Mouse (Mus musculus): ENCODE data around the gene Pdzd7. TPM values are rescaled to one million over a fixed set of nuclear protein-coding genes. Genes with fewer than 3 reads are reported as not detected.

Gene Pdzd7
- polyA plus RNA-seq, 1 experiment from 2014 or later: 0.33 TPM

DNA sequence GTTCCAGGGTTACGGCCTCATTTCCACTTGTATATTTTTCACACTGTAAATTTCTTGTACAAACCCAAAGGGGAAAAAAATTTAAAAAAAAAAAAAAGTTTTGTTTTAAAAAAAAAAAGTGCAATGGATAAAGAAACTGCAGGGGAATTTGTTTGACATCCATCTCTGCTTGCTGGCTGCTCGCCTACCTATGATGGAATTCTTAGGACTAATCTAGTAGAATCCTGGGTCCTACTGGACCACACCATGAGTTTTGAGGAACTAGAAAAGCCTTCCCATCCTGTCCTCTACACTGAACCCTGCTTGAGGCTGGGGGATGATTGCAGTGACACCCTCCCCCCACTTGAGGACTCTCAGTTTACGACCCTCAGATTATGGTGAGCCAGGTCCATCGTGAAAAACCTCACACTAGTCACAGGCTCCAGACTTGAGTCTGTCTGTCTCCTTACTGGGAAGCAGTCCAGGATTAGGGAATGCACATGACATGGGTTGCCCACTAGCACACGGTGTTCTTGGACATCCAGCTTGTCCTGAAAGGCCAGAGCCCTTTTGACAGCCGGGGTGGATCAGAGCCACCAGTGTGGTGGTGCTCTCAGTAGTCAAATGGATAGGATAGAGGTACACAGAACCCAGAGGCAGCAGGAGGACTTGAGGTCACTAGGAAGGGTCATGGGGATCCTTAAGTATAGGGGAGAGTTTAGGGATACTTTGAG, 18.4 kb downstream of the Pdzd7 start:
- Histone ChIP-seq H3K4me1 (replicated peaks; ENCODE audit: control insufficient read depth, insufficient read depth) (peaks cover 10% of the 10 kb centered on the region), H3K4me3 (ENCODE audit: low read depth, low read length) (no peak overlapping the region), H3K36me3 (ENCODE audit: control insufficient read depth, insufficient read depth, low read length) (peaks cover 28% of the 10 kb centered on the region), H3K9ac (ENCODE audit: low read length) (no peak overlapping the region), H3K27ac (replicated peaks) (peak overlapping the region; percentile 13; the same call in 1 of the 2 replicates), H3K4me2 (replicated peaks; ENCODE audit: low read depth) (no peak overlapping the region), H3K9me3 (ENCODE audit: control insufficient read depth, low read length) (no peaks in the 10 kb centered on the region), H3K27me3 (ENCODE audit: control insufficient read depth, insufficient read depth, low read length) (no peaks in the 10 kb centered on the region)
- TF ChIP-seq EP300 (optimal IDR thresholded peaks at IDR 0.05) (no peak), CTCF (IDR thresholded peaks at IDR 0.05; ENCODE audit: low read depth) (no peak)
- ATAC-seq (ENCODE audit: low FRiP score, low TSS enrichment): no peak
- no peak for DNase-seq (ENCODE audit: low spot score)
- WGBS: 58% methylated on average over 6 of the region's 6 CpGs

DNA sequence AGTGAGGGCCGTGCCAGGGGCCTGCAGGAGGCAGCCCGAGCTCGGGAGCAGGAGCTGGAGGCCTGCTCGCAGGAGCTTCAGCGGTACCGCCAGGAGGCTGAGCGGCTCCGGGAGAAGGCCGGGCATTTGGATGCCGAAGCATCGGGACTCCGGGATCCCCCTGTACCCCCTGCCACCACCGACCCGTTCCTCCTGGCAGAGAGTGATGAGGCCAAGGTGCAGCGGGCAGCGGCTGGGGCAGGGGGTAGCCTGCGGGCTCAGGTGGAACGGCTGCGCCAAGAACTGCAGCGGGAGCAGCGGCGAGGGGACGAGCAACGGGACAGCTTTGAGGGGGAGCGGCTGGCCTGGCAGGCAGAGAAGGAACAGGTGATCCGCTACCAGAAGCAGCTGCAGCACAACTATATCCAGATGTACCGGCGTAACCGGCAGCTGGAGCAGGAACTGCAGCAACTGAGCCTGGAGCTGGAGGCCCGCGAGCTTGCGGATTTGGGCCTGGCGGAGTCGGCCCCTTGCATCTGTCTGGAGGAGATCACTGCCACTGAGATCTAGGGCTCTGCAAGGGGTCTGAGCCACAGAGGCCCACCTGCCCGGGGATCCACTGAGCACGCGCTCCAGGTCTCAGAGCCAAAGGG, 19.5 kb downstream of the Pdzd7 start:
- ATAC-seq (ENCODE audit: low FRiP score, low TSS enrichment) (no peak), DNase-seq (ENCODE audit: low spot score) (no peak)
- Histone ChIP-seq H3K4me2 (replicated peaks; ENCODE audit: low read depth) (no peak overlapping the region), H3K9ac (ENCODE audit: low read length) (no peak overlapping the region), H3K9me3 (ENCODE audit: control insufficient read depth, low read length) (no peaks in the 10 kb centered on the region), H3K4me3 (ENCODE audit: low read depth, low read length) (no peak overlapping the region), H3K27me3 (ENCODE audit: control insufficient read depth, insufficient read depth, low read length) (no peaks in the 10 kb centered on the region), H3K36me3 (ENCODE audit: control insufficient read depth, insufficient read depth, low read length) (peaks cover 28% of the 10 kb centered on the region), H3K27ac (replicated peaks) (no peak overlapping the region; the same call in 1 of the 2 replicates), H3K4me1 (replicated peaks; ENCODE audit: control insufficient read depth, insufficient read depth) (peaks cover 6% of the 10 kb centered on the region)
- 87% methylated on average over 37 of the region's 37 CpGs for WGBS
- TF ChIP-seq EP300 (optimal IDR thresholded peaks at IDR 0.05): no peak
- TF ChIP-seq CTCF (IDR thresholded peaks at IDR 0.05; ENCODE audit: low read depth): no peak

GRCm38 (mm10) chr19:45024775-45025174, 20.7 kb downstream of the Pdzd7 start:
- 83% methylated on average over 20 of the region's 20 CpGs for WGBS
- Histone ChIP-seq H3K9ac (ENCODE audit: low read length) (no peak overlapping the region), H3K9me3 (ENCODE audit: control insufficient read depth, low read length) (no peaks in the 10 kb centered on the region), H3K4me1 (replicated peaks; ENCODE audit: control insufficient read depth, insufficient read depth) (peaks cover 2% of the 10 kb centered on the region; the same call in 1 of the 2 replicates), H3K27ac (replicated peaks) (no peak overlapping the region), H3K4me3 (ENCODE audit: low read depth, low read length) (no peak overlapping the region), H3K36me3 (ENCODE audit: control insufficient read depth, insufficient read depth, low read length) (peaks cover 28% of the 10 kb centered on the region), H3K27me3 (ENCODE audit: control insufficient read depth, insufficient read depth, low read length) (no peaks in the 10 kb centered on the region), H3K4me2 (replicated peaks; ENCODE audit: low read depth) (no peak overlapping the region)
- ATAC-seq (ENCODE audit: low FRiP score, low TSS enrichment) (no peak), DNase-seq (ENCODE audit: low spot score) (no peak)
- TF ChIP-seq CTCF (IDR thresholded peaks at IDR 0.05; ENCODE audit: low read depth) (no peak), EP300 (optimal IDR thresholded peaks at IDR 0.05) (no peak)

DNA sequence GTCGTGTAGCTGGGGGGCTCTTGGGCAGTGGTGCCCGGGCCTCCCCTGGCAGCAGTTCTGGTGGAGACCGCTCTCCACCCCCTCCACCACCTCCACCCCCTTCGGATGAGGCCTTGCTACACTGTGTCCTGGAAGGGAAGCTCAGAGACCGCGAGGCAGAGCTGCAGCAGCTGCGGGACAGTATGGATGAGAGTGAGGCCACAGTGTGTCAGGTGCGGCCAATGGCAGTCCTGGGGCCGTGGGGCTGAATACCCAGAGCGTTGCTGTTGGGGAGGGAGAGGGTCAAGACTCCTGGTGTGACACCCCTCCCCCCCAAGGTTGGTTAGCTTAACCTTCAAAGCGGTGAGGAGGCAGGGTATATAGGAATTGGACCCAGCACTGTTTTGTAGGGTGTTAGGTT, 21.5 kb downstream of the Pdzd7 start:
- TF ChIP-seq EP300 (optimal IDR thresholded peaks at IDR 0.05) (no peak), CTCF (IDR thresholded peaks at IDR 0.05; ENCODE audit: low read depth) (no peak)
- H3K9me3 ChIP-seq (ENCODE audit: control insufficient read depth, low read length): no peaks in the 10 kb centered on the region
- no peak overlapping the region for H3K4me2 ChIP-seq (replicated peaks; ENCODE audit: low read depth)
- DNase-seq (ENCODE audit: low spot score) (no peak), ATAC-seq (ENCODE audit: low FRiP score, low TSS enrichment) (no peak)
- H3K27ac ChIP-seq (replicated peaks): no peak overlapping the region
- H3K4me1 ChIP-seq (replicated peaks; ENCODE audit: control insufficient read depth, insufficient read depth): peaks cover 2% of the 10 kb centered on the region; the same call in 1 of the 2 replicates
- no peak overlapping the region for H3K9ac ChIP-seq (ENCODE audit: low read length)
- H3K27me3 ChIP-seq (ENCODE audit: control insufficient read depth, insufficient read depth, low read length): no peaks in the 10 kb centered on the region
- WGBS: 78% methylated on average over 11 of the region's 11 CpGs
- H3K36me3 ChIP-seq (ENCODE audit: control insufficient read depth, insufficient read depth, low read length): peaks cover 28% of the 10 kb centered on the region
- no peak overlapping the region for H3K4me3 ChIP-seq (ENCODE audit: low read depth, low read length)

DNA sequence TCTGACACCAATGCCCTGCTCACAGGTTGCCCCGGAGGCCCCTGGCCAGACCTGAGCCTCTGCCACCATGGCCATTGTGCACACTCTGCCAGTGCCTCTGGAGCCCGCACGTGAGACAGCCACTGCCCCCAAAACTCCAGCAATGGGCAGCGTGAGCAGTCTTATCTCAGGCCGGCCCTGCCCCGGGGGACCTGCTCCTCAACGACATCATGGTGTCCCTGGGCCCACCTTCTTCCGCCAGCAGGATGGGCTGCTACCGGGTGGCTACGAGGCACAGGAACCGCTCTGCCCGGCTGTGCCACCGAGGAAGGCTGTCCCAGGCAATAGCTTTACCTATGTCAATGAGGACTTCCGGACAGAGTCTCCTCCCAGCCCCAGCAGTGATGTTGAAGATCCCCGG, 24.2 kb downstream of the Pdzd7 start:
- 76% methylated on average over 15 of the region's 15 CpGs for WGBS
- H3K9ac ChIP-seq (ENCODE audit: low read length): peak overlapping the region; percentile 48
- peak overlapping the region; percentile 4; the same call in 1 of the 2 replicates for H3K4me3 ChIP-seq (ENCODE audit: low read depth, low read length)
- H3K27ac ChIP-seq (replicated peaks): no peak overlapping the region
- ATAC-seq (ENCODE audit: low FRiP score, low TSS enrichment) (no peak), DNase-seq (ENCODE audit: low spot score) (no peak)
- H3K9me3 ChIP-seq (ENCODE audit: control insufficient read depth, low read length): no peaks in the 10 kb centered on the region
- TF ChIP-seq CTCF (IDR thresholded peaks at IDR 0.05; ENCODE audit: low read depth) (no peak), EP300 (optimal IDR thresholded peaks at IDR 0.05) (no peak)
- peaks cover 19% of the 10 kb centered on the region for H3K36me3 ChIP-seq (ENCODE audit: control insufficient read depth, insufficient read depth, low read length)
- H3K27me3 ChIP-seq (ENCODE audit: control insufficient read depth, insufficient read depth, low read length): no peaks in the 10 kb centered on the region
- H3K4me1 ChIP-seq (replicated peaks; ENCODE audit: control insufficient read depth, insufficient read depth): peaks cover 2% of the 10 kb centered on the region
- H3K4me2 ChIP-seq (replicated peaks; ENCODE audit: low read depth): peak overlapping the region; percentile 43; the same call in 1 of the 2 replicates

DNA sequence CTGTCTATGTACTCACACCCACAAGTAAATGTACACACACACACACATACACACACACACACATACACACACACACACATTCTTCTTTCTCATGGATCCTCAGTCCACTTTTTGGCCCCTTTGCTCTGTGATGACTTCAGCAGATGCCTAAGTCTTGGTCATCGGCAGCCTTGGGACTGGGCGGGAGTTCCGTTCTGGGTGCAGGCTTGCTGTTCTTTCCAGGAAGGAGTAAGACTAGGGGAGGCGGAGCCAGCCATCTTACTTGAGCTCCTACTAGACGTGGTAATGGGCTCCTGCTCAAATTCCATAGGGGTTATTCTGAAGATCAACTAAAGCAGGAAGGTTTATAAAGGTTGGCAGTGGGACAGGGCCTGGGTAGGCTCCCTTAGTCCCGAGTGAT, 25.2 kb downstream of the Pdzd7 start:
- Histone ChIP-seq H3K27ac (replicated peaks) (peak overlapping the region; percentile 58), H3K36me3 (ENCODE audit: control insufficient read depth, insufficient read depth, low read length) (peaks cover 12% of the 10 kb centered on the region), H3K4me1 (replicated peaks; ENCODE audit: control insufficient read depth, insufficient read depth) (peaks cover 2% of the 10 kb centered on the region), H3K4me3 (ENCODE audit: low read depth, low read length) (no peak overlapping the region; the same call in none of the 2 replicates), H3K27me3 (ENCODE audit: control insufficient read depth, insufficient read depth, low read length) (no peaks in the 10 kb centered on the region), H3K4me2 (replicated peaks; ENCODE audit: low read depth) (peak overlapping the region; percentile 43), H3K9ac (ENCODE audit: low read length) (peak overlapping the region; percentile 48), H3K9me3 (ENCODE audit: control insufficient read depth, low read length) (no peaks in the 10 kb centered on the region)
- DNase-seq (ENCODE audit: low spot score) (peak; percentile 66), ATAC-seq (ENCODE audit: low FRiP score, low TSS enrichment) (0 out of 2 replicates have a peak, but pooled peaks have one; percentile 6)
- TF ChIP-seq EP300 (optimal IDR thresholded peaks at IDR 0.05) (no peak), CTCF (IDR thresholded peaks at IDR 0.05; ENCODE audit: low read depth) (no peak)
- WGBS: 31% methylated on average over 6 of the region's 6 CpGs
